Mouse (Mus musculus) myocyte (in vitro differentiated cells): ENCODE measurements at regions not wholly inside any gene's neighbourhood (a gene's known extent, or its start where the extent isn't known, plus 50 kb on each side); places are given as distances from the start of the nearest gene placed in this dataset.

Experiments used
- MAX ChIP-seq: IDR thresholded peaks from one replicate; pipeline ENCODE4 v1.6.1; 2011; ENCODE audit warnings: low read depth, mild to moderate bottlenecking, control low read depth
- MYOG ChIP-seq, 3 experiments: IDR thresholded peaks; one replicate each; pipeline ENCODE4 v1.6.1; 2011; ENCODE audit warnings: control low read depth in 2 of 3, low read depth in 2 of 3, mild to moderate bottlenecking in 2 of 3; ENCODE audit not compliant: insufficient read length in 2 of 3, control insufficient read depth in 1 of 3, insufficient read depth in 1 of 3
- POLR2A ChIP-seq: IDR thresholded peaks from one replicate; pipeline ENCODE4 v1.6.1; 2011; ENCODE audit warnings: low read depth, mild to moderate bottlenecking, control low read depth, moderate library complexity; ENCODE audit not compliant: insufficient read length
- SRF ChIP-seq: IDR thresholded peaks from one replicate; pipeline ENCODE4 v1.6.1; 2011; ENCODE audit warnings: low read depth; ENCODE audit not compliant: control insufficient read depth, insufficient read length

- TF ChIP-seq POLR2A, result no peak
- no peak for TF ChIP-seq SRF
- no peak for TF ChIP-seq MYOG (IDR thresholded peaks at IDR 0.05; ENCODE audit: control insufficient read depth in 1 of 3, insufficient read depth in 1 of 3, insufficient read length in 2 of 3, low read depth in 2 of 3)
- no peak for TF ChIP-seq MAX
Measured at GRCm38 (mm10) chr15:31096206-31096605, 127.9 kb upstream of the Dap start.
